Mouse (Mus musculus): Measurements from ENCODE around the gene Coq7.

Gene Coq7

GRCm38 (mm10) chr7:118461400-118462136, 71.6 kb downstream of the Coq7 start:
- in situ Hi-C loops (cut with MboI, MseI) = no loop called here

All from regulatory T cell (primary cell).